Mouse (Mus musculus): ENCODE measurements around the gene Lmntd1. TPM values are rescaled to one million over a fixed set of nuclear protein-coding genes. Genes with fewer than 3 reads are reported as not detected.

Lmntd1 gene
- polyA plus RNA-seq, 1 experiment from 2014 or later: 0.20 TPM

GRCm38 (mm10) chr6:145567832-145568231 lies 46.3 kb downstream of the Lmntd1 start:
- no peak overlapping the region for H3K9ac ChIP-seq (replicated peaks; ENCODE audit: low read length)
- DNase-seq (ENCODE audit: low spot score) (no peak), ATAC-seq (replicated peaks; ENCODE audit: insufficient number of reproducible peaks, low FRiP score, low TSS enrichment, low read depth) (no peak)
- no peaks in the 10 kb centered on the region for H3K27me3 ChIP-seq (ENCODE audit: control insufficient read depth, insufficient read depth, low read length)
- no peak overlapping the region for H3K27ac ChIP-seq (replicated peaks; ENCODE audit: low read depth, low read length)
- no peak overlapping the region for H3K4me2 ChIP-seq (ENCODE audit: low read depth, low read length)
- no peaks in the 10 kb centered on the region for H3K9me3 ChIP-seq (replicated peaks; ENCODE audit: control insufficient read depth, low read length)
- H3K36me3 ChIP-seq (replicated peaks; ENCODE audit: control insufficient read depth, insufficient read depth, low read depth, low read length): no peaks in the 10 kb centered on the region
- H3K4me3 ChIP-seq (ENCODE audit: low read depth, low read length): no peak overlapping the region
- WGBS: 82% methylated on average over 3 of the region's 3 CpGs
- no peaks in the 10 kb centered on the region for H3K4me1 ChIP-seq (ENCODE audit: control insufficient read depth, insufficient read depth, low read length)

DNA sequence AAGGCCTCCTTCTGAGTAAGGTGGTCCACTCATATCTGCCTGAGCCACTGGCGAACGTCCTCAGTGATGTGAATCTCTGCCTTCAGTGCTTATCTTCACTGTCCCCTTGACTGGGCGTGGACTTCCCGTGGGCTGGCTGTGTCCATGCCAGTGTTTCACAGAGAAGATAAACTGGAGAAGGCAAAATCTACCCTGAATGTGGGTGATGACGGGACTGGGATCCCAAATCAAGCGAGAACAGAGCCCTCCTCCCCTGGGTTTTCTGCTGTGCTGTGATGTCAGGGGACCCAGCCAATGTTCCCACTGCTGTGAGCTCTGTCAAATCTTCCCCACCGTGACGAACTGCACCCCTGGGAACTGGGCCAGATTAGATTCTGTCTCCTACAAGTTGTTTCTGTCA lies 46.8 kb downstream of the Lmntd1 start:
- no peaks in the 10 kb centered on the region for H3K27me3 ChIP-seq (ENCODE audit: control insufficient read depth, insufficient read depth, low read length)
- H3K27ac ChIP-seq (replicated peaks; ENCODE audit: low read depth, low read length): no peak overlapping the region
- H3K4me3 ChIP-seq (ENCODE audit: low read depth, low read length): no peak overlapping the region
- H3K4me1 ChIP-seq (ENCODE audit: control insufficient read depth, insufficient read depth, low read length): no peaks in the 10 kb centered on the region
- no peak overlapping the region for H3K4me2 ChIP-seq (ENCODE audit: low read depth, low read length)
- 74% methylated on average over 8 of the region's 8 CpGs for WGBS
- no peaks in the 10 kb centered on the region for H3K36me3 ChIP-seq (replicated peaks; ENCODE audit: control insufficient read depth, insufficient read depth, low read depth, low read length)
- no peak overlapping the region for H3K9ac ChIP-seq (replicated peaks; ENCODE audit: low read length)
- no peaks in the 10 kb centered on the region for H3K9me3 ChIP-seq (replicated peaks; ENCODE audit: control insufficient read depth, low read length)
- DNase-seq (ENCODE audit: low spot score): no peak
- ATAC-seq (replicated peaks; ENCODE audit: insufficient number of reproducible peaks, low FRiP score, low TSS enrichment, low read depth): no peak

- Histone ChIP-seq H3K27me3 (ENCODE audit: control insufficient read depth, insufficient read depth, low read length) (no peaks in the 10 kb centered on the region), H3K4me3 (ENCODE audit: low read depth, low read length) (no peak overlapping the region), H3K27ac (replicated peaks; ENCODE audit: low read depth, low read length) (no peak overlapping the region), H3K4me2 (ENCODE audit: low read depth, low read length) (no peak overlapping the region), H3K36me3 (replicated peaks; ENCODE audit: control insufficient read depth, insufficient read depth, low read depth, low read length) (no peaks in the 10 kb centered on the region), H3K9me3 (replicated peaks; ENCODE audit: control insufficient read depth, low read length) (no peaks in the 10 kb centered on the region), H3K4me1 (ENCODE audit: control insufficient read depth, insufficient read depth, low read length) (no peaks in the 10 kb centered on the region), H3K9ac (replicated peaks; ENCODE audit: low read length) (no peak overlapping the region)
- DNase-seq (ENCODE audit: low spot score) (no peak), ATAC-seq (replicated peaks; ENCODE audit: insufficient number of reproducible peaks, low FRiP score, low TSS enrichment, low read depth) (no peak)
- WGBS: 91% methylated on average over 5 of the region's 5 CpGs
These were observed 48.5 kb downstream of the Lmntd1 start for GRCm38 (mm10) chr6:145565663-145566062.

DNA sequence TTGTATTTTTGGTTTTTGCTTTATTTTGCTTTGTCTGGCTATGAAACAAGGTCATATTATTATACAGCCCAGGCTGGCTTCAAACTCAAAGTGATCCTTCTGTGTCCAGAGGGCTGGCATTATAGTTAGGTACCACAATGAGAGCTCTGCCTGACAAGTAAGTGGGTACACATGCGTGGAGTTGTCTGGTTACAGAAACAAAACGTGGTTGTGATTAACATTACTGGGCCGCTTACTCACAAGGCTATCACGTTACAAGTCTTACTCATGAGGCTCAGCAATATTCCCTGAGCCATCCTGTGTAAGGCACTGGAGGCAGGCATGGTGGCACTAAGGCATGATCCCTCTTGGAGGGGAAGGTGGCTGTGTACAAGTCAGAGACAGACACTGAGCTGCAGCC lies 49.4 kb downstream of the Lmntd1 start:
- no peak overlapping the region for H3K4me3 ChIP-seq (ENCODE audit: low read depth, low read length)
- WGBS: 23% methylated on average over 4 of the region's 4 CpGs
- ATAC-seq (replicated peaks; ENCODE audit: insufficient number of reproducible peaks, low FRiP score, low TSS enrichment, low read depth) (peak; percentile 65; the same call in 1 of the 2 replicates), DNase-seq (ENCODE audit: low spot score) (peak; percentile 80)
- no peaks in the 10 kb centered on the region for H3K27me3 ChIP-seq (ENCODE audit: control insufficient read depth, insufficient read depth, low read length)
- no peaks in the 10 kb centered on the region for H3K9me3 ChIP-seq (replicated peaks; ENCODE audit: control insufficient read depth, low read length)
- H3K9ac ChIP-seq (replicated peaks; ENCODE audit: low read length): no peak overlapping the region
- no peaks in the 10 kb centered on the region for H3K36me3 ChIP-seq (replicated peaks; ENCODE audit: control insufficient read depth, insufficient read depth, low read depth, low read length)
- H3K4me1 ChIP-seq (ENCODE audit: control insufficient read depth, insufficient read depth, low read length): no peaks in the 10 kb centered on the region
- H3K27ac ChIP-seq (replicated peaks; ENCODE audit: low read depth, low read length): no peak overlapping the region
- H3K4me2 ChIP-seq (ENCODE audit: low read depth, low read length): no peak overlapping the region

- Histone ChIP-seq H3K9me3 (replicated peaks; ENCODE audit: control insufficient read depth, low read length) (no peaks in the 10 kb centered on the region), H3K9ac (replicated peaks; ENCODE audit: low read length) (no peak overlapping the region), H3K27ac (replicated peaks; ENCODE audit: low read depth, low read length) (no peak overlapping the region), H3K36me3 (replicated peaks; ENCODE audit: control insufficient read depth, insufficient read depth, low read depth, low read length) (no peaks in the 10 kb centered on the region), H3K4me1 (ENCODE audit: control insufficient read depth, insufficient read depth, low read length) (no peaks in the 10 kb centered on the region), H3K4me2 (ENCODE audit: low read depth, low read length) (no peak overlapping the region), H3K27me3 (ENCODE audit: control insufficient read depth, insufficient read depth, low read length) (no peaks in the 10 kb centered on the region), H3K4me3 (ENCODE audit: low read depth, low read length) (no peak overlapping the region)
- ATAC-seq (replicated peaks; ENCODE audit: insufficient number of reproducible peaks, low FRiP score, low TSS enrichment, low read depth) (no peak), DNase-seq (ENCODE audit: low spot score) (no peak)
- WGBS: 85% methylated on average over 15 of the region's 15 CpGs
These were observed 56.8 kb downstream of the Lmntd1 start for GRCm38 (mm10) chr6:145557059-145557992.

GRCm38 (mm10) chr6:145553226-145553625 lies 60.9 kb downstream of the Lmntd1 start:
- ATAC-seq (replicated peaks; ENCODE audit: insufficient number of reproducible peaks, low FRiP score, low TSS enrichment, low read depth) (no peak), DNase-seq (ENCODE audit: low spot score) (no peak)
- H3K27me3 ChIP-seq (ENCODE audit: control insufficient read depth, insufficient read depth, low read length): no peaks in the 10 kb centered on the region
- H3K4me1 ChIP-seq (ENCODE audit: control insufficient read depth, insufficient read depth, low read length): no peaks in the 10 kb centered on the region
- no peak overlapping the region for H3K4me3 ChIP-seq (ENCODE audit: low read depth, low read length)
- no peak overlapping the region for H3K27ac ChIP-seq (replicated peaks; ENCODE audit: low read depth, low read length)
- H3K36me3 ChIP-seq (replicated peaks; ENCODE audit: control insufficient read depth, insufficient read depth, low read depth, low read length): no peaks in the 10 kb centered on the region
- H3K9ac ChIP-seq (replicated peaks; ENCODE audit: low read length): no peak overlapping the region
- WGBS: 80% methylated on average over 7 of the region's 7 CpGs
- H3K9me3 ChIP-seq (replicated peaks; ENCODE audit: control insufficient read depth, low read length): no peaks in the 10 kb centered on the region
- H3K4me2 ChIP-seq (ENCODE audit: low read depth, low read length): no peak overlapping the region

DNA sequence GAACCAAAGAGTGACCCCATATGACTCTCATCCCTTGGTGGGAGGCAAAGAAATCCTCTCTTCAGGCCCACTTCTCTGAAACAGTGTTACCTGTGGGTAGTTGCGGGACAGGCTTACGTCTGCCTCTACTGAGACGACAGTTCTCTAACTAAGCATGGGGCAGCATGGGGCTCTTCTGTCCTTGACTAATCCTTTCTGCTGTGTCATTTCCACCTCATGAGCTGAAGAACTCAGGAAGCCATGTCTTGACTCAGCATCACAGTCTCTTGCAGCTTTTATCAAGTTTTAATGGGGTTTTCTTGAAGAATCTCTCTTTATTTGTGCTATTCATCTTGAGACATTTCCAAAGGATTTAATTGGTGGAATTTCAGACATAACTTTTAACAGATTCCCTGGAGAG lies 61.3 kb downstream of the Lmntd1 start:
- H3K27me3 ChIP-seq (ENCODE audit: control insufficient read depth, insufficient read depth, low read length): no peaks in the 10 kb centered on the region
- DNase-seq (ENCODE audit: low spot score): no peak
- H3K4me2 ChIP-seq (ENCODE audit: low read depth, low read length): no peak overlapping the region
- WGBS: 92% methylated on average over 3 of the region's 3 CpGs
- H3K4me1 ChIP-seq (ENCODE audit: control insufficient read depth, insufficient read depth, low read length): no peaks in the 10 kb centered on the region
- H3K27ac ChIP-seq (replicated peaks; ENCODE audit: low read depth, low read length): no peak overlapping the region
- no peak overlapping the region for H3K4me3 ChIP-seq (ENCODE audit: low read depth, low read length)
- no peak for ATAC-seq (replicated peaks; ENCODE audit: insufficient number of reproducible peaks, low FRiP score, low TSS enrichment, low read depth)
- no peaks in the 10 kb centered on the region for H3K9me3 ChIP-seq (replicated peaks; ENCODE audit: control insufficient read depth, low read length)
- H3K36me3 ChIP-seq (replicated peaks; ENCODE audit: control insufficient read depth, insufficient read depth, low read depth, low read length): no peaks in the 10 kb centered on the region
- no peak overlapping the region for H3K9ac ChIP-seq (replicated peaks; ENCODE audit: low read length)

- H3K36me3 ChIP-seq (replicated peaks; ENCODE audit: control insufficient read depth, insufficient read depth, low read depth, low read length): no peaks in the 10 kb centered on the region
- 89% methylated on average over 5 of the region's 5 CpGs for WGBS
- H3K27me3 ChIP-seq (ENCODE audit: control insufficient read depth, insufficient read depth, low read length): no peaks in the 10 kb centered on the region
- no peaks in the 10 kb centered on the region for H3K4me1 ChIP-seq (ENCODE audit: control insufficient read depth, insufficient read depth, low read length)
- H3K9ac ChIP-seq (replicated peaks; ENCODE audit: low read length): no peak overlapping the region
- no peak overlapping the region for H3K4me2 ChIP-seq (ENCODE audit: low read depth, low read length)
- DNase-seq (ENCODE audit: low spot score): no peak
- H3K9me3 ChIP-seq (replicated peaks; ENCODE audit: control insufficient read depth, low read length): no peaks in the 10 kb centered on the region
- no peak overlapping the region for H3K27ac ChIP-seq (replicated peaks; ENCODE audit: low read depth, low read length)
- no peak for ATAC-seq (replicated peaks; ENCODE audit: insufficient number of reproducible peaks, low FRiP score, low TSS enrichment, low read depth)
- no peak overlapping the region for H3K4me3 ChIP-seq (ENCODE audit: low read depth, low read length)
These were observed 63.1 kb downstream of the Lmntd1 start for GRCm38 (mm10) chr6:145550993-145551392.

All from embryonic facial prominence, embryonic 11.5 days (tissue).